Mouse (Mus musculus) midbrain, embryonic 13.5 days (tissue): Measurements from ENCODE around the gene Gm10563. TPM values are rescaled to one million over a fixed set of nuclear protein-coding genes. Genes with fewer than 3 reads are reported as not detected.
"Not testable (repeated sequence)": the region's sequence is repeated elsewhere in the genome, so short reads cannot be mapped to it uniquely, and the experiment has no call there.

ENCODE experiments used
- ATAC-seq: fragments of 200-750 bp; cut with Nextera tagmentation; 2 replicates; pipeline ENCODE4 v1.8.0; 2017; ENCODE audit warnings: mild to moderate bottlenecking, moderate TSS enrichment, moderate library complexity
- H3K27ac ChIP-seq: fragments of 300-500 bp; sonication (generic); 2 replicates; pipeline ENCODE4 v1.5.1; 2015; ENCODE audit warnings: inconsistent platforms, mild to moderate bottlenecking, moderate library complexity
- H3K27me3 ChIP-seq: fragments of 300-500 bp; sonication (generic); 2 replicates; pipeline ENCODE4 v1.6.1; 2015; ENCODE audit warnings: mild to moderate bottlenecking, inconsistent platforms
- H3K36me3 ChIP-seq: fragments of 300-500 bp; sonication (generic); 2 replicates; pipeline ENCODE4 v1.6.1; 2015; ENCODE audit warnings: mild to moderate bottlenecking, inconsistent platforms
- H3K4me1 ChIP-seq: fragments of 300-500 bp; sonication (generic); replicated peaks from 2 replicates; pipeline ENCODE4 v1.6.1; 2015; ENCODE audit warnings: inconsistent platforms
- H3K4me2 ChIP-seq: fragments of 300-500 bp; sonication (generic); replicated peaks from 2 replicates; pipeline ENCODE4 v1.6.1; 2015; ENCODE audit warnings: moderate library complexity, mild to moderate bottlenecking, inconsistent platforms
- H3K4me3 ChIP-seq: fragments of 300-500 bp; sonication (generic); replicated peaks from 2 replicates; pipeline ENCODE4 v1.5.1; 2015; ENCODE audit warnings: mild to moderate bottlenecking, inconsistent platforms
- H3K9ac ChIP-seq: fragments of 300-500 bp; sonication (generic); replicated peaks from 2 replicates; pipeline ENCODE4 v1.6.1; 2015; ENCODE audit warnings: mild to moderate bottlenecking, inconsistent platforms
- H3K9me3 ChIP-seq: fragments of 300-500 bp; sonication (generic); 2 replicates; pipeline ENCODE4 v1.6.1; 2016; ENCODE audit warnings: mild to moderate bottlenecking, inconsistent platforms
- WGBS: fragments of 180-500 bp; shearing (Covaris S2); methylation state at CpG from one replicate; pipeline ENCODE4 v1.1.7; 2015; 5-methylcytosine and 5-hydroxymethylcytosine counted together
- polyA plus RNA-seq: library from polyadenylated mRNA; unstranded; fragments of >200 nt; fragmentation: Nextera tagmentation; extraction: Ambion mirVana; gene quantifications from 2 replicates; pipeline ENCODE4 v1.2.1, GENCODE M21; 2015

Gene Gm10563
- polyA plus RNA-seq, 1 experiment from 2014 or later, result not detected

DNA sequence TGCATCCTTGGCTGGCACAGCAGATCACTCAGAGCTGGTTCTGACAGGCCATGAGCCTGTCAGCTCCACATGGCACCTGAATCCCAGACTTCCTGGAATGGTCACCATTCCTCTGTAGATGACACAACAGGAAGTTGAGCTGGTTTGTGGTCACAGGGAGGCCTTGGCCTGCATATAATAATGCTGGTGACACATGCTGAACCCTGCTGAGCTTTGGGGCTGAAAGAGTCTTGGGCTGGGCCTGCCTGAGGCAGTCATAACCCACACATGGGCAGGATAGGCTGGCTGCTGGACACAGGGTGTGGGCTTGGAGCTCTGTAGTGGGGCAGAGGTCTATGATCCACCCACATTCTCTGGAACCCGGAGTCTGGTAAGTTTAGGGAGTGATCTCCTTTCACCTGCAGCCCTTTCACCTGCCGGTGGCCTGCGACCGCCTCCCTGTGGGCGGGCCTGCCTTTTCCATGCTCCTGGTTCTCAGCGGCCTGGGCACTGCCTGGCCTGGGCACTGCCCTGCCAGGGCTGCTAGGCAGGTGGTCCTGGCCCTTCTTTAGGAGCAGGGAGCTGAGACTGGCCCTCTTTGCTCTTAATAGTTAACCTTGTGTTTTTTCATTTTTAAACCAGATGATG lies 62.8 kb downstream of the Gm10563 start:
- ATAC-seq, result no peak
- Histone ChIP-seq H3K27me3 (no peaks in the 10 kb centered on the region), H3K4me1 (no peaks in the 10 kb centered on the region), H3K27ac (no peak overlapping the region), H3K4me2 (no peak overlapping the region), H3K4me3 (no peak overlapping the region), H3K9ac (no peak overlapping the region), H3K9me3 (no peaks in the 10 kb centered on the region), H3K36me3 (peaks cover 83% of the 10 kb centered on the region)
- WGBS, result 94% methylated on average over 6 of the region's 6 CpGs

DNA sequence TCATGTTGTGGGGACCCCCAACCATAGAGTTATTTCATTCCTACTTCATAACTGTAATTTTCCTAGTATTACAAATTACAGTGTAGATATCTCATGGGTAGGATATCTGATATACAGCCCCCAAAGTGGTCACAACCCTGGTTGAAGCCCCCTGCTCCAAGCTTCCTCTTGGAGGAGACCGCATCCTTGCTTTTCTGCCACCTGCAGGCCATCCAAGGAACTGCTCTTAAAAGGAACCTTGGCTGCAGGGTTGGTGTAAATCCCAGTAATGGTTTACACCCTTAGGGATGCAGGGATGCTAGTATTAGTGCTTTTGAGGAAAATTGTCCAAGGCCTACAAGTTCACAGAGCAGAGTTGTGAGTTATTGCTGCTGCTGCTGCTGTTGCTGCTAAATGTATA lies 64.8 kb downstream of the Gm10563 start:
- Histone ChIP-seq H3K27ac (no peak overlapping the region), H3K9me3 (no peaks in the 10 kb centered on the region), H3K4me3 (no peak overlapping the region), H3K27me3 (no peaks in the 10 kb centered on the region), H3K9ac (no peak overlapping the region), H3K4me1 (no peaks in the 10 kb centered on the region), H3K4me2 (no peak overlapping the region), H3K36me3 (peaks cover 78% of the 10 kb centered on the region)
- 16% methylated on average over 1 of the region's 1 CpGs for WGBS
- ATAC-seq, result no peak

DNA sequence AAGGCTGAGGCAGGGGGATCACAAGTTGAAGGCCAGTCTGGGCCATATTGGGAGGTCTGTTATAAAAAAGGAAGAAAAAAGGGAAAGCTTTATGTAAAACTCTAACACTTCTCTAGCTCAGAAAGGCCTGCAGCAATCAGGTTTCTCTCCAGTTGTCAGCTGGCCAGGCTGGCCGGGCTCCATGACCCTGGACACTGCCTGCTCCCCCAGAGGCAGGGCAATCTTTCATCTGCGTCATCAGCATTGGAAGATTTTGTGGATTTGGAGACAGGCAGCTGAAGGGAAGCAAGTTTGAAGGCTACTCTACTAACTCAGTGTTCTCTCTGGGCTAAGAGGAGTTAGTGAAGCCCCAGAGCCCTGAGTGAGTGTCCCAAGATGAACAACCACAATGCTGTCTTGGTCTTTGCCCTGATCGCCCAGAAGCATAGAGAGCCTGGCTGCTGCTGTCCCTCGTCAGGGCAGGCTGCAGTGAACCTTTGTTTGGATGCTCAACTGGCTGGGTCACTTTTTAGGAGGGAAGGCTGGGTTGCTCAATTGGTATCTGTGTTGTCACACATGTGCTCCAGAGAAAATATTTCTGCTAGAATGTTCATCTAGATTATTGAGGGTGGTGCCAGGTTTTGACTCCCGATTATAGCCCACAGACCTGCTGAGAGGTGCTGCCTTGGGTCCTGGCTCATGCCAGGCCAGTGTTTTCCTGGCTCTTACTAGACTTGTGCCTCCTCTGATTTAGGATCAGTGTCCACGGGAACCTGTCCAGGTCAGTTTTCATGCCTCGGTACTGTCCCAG lies 66.7 kb downstream of the Gm10563 start:
- no peak overlapping the region for H3K27ac ChIP-seq
- H3K27me3 ChIP-seq, result no peaks in the 10 kb centered on the region
- ATAC-seq, result no peak
- no peak overlapping the region for H3K4me3 ChIP-seq
- 89% methylated on average over 7 of the region's 7 CpGs for WGBS
- peaks cover 61% of the 10 kb centered on the region for H3K36me3 ChIP-seq
- no peaks in the 10 kb centered on the region for H3K4me1 ChIP-seq
- no peak overlapping the region for H3K4me2 ChIP-seq
- H3K9me3 ChIP-seq, result no peaks in the 10 kb centered on the region
- no peak overlapping the region for H3K9ac ChIP-seq

DNA sequence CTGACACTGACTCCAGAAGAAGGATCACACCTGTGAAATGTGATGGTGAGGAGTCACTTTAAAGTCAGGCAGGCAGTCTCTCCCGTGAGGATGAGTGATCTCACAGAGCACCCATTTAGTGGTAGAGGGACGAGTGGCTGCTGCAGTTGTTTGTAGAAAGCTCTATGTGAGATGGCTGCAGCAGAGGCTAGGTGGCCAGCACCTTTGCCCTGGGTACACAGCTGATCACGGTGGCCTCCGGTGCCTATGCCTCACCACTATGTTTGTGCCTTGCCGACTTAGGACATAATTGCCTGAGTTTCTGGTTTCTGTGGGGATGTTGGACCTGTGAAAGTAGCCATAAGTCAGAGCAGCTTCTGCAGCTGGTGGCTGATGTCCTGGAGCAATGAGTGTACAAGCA lies 67.5 kb downstream of the Gm10563 start:
- no peaks in the 10 kb centered on the region for H3K9me3 ChIP-seq
- no peaks in the 10 kb centered on the region for H3K27me3 ChIP-seq
- H3K27ac ChIP-seq, result no peak overlapping the region
- ATAC-seq, result no peak
- H3K4me2 ChIP-seq, result no peak overlapping the region
- no peak overlapping the region for H3K9ac ChIP-seq
- H3K36me3 ChIP-seq, result peaks cover 55% of the 10 kb centered on the region
- no peaks in the 10 kb centered on the region for H3K4me1 ChIP-seq
- WGBS, result 89% methylated on average over 5 of the region's 5 CpGs
- no peak overlapping the region for H3K4me3 ChIP-seq

DNA sequence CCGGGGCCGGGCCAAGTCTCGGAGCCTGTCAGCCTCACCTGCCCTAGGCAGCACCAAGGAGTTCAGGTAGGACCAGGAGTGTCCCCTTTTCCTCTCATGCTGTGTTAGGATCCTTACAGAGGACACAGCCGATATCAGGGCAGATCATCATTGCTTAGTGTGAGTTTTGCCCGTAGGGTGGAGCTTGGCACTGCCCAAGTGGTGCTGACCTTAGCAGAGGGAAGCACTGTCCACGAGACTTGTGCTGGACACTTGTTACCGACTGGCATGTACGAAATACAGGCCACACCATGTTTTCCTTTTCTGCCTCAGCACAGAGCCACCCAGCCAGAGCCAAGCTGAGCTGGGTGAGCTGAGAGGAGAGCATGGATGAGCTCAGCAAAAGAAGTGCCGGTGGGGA lies 68.1 kb downstream of the Gm10563 start:
- H3K9ac ChIP-seq, result no peak overlapping the region
- H3K36me3 ChIP-seq, result peaks cover 49% of the 10 kb centered on the region
- no peak overlapping the region for H3K27ac ChIP-seq
- H3K4me1 ChIP-seq, result no peaks in the 10 kb centered on the region
- 96% methylated on average over 9 of the region's 9 CpGs for WGBS
- no peak for ATAC-seq
- no peak overlapping the region for H3K4me3 ChIP-seq
- H3K9me3 ChIP-seq, result no peaks in the 10 kb centered on the region
- no peak overlapping the region for H3K4me2 ChIP-seq
- H3K27me3 ChIP-seq, result no peaks in the 10 kb centered on the region

DNA sequence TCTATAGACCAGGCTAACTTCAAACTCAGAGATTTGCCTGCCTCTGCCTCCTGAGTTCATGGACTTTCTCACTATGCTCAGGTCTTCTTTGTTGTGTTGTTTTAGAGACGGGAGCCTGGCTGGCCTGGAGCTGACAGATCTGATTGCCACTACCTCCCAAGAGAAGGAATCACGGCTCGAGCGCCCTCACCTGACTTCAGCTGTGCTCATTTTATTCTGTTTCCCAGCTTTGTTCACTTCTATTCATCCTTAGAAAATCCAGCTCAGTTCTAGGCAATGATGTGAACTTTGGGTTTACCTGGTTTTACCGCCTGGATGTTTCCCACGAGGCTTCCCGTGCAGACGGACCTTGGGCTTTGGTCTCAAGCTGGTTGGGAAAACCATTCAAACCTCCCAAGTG lies 69.7 kb downstream of the Gm10563 start:
- Histone ChIP-seq H3K9me3 (no peaks in the 10 kb centered on the region), H3K36me3 (peaks cover 43% of the 10 kb centered on the region), H3K27me3 (no peaks in the 10 kb centered on the region), H3K4me2 (no peak overlapping the region), H3K9ac (no peak overlapping the region), H3K27ac (no peak overlapping the region), H3K4me1 (no peaks in the 10 kb centered on the region; the same call in 1 of the 2 replicates), H3K4me3 (no peak overlapping the region)
- whole genome bisulfite sequencing, result 88% methylated on average over 8 of the region's 8 CpGs
- no peak for ATAC-seq

DNA sequence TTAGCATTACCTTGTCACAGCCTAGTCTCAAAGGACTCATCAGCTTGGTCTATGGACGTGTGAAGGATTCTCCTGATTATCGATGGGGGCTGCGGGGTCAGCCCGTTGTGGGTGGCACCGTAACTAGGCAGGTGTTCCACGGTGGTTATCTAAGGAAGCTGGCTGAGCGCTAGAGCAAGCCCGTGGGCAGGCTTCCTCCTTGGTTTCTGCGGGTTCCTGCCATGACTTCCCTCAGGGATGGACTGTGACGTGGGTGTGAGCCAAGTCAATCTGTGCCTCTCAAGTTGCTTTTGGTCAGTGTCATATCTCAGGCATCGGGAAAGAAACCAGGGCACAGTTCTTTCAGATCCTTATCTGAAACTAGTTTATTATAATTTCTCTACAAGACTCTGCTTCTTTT lies 70.3 kb downstream of the Gm10563 start:
- H3K4me2 ChIP-seq, result no peak overlapping the region
- no peaks in the 10 kb centered on the region for H3K27me3 ChIP-seq
- peaks cover 40% of the 10 kb centered on the region for H3K36me3 ChIP-seq
- no peak overlapping the region for H3K4me3 ChIP-seq
- WGBS, result 90% methylated on average over 11 of the region's 11 CpGs
- no peak overlapping the region for H3K27ac ChIP-seq
- ATAC-seq, result no peak
- no peaks in the 10 kb centered on the region; the same call in 1 of the 2 replicates for H3K4me1 ChIP-seq
- H3K9me3 ChIP-seq, result no peaks in the 10 kb centered on the region
- H3K9ac ChIP-seq, result no peak overlapping the region

DNA sequence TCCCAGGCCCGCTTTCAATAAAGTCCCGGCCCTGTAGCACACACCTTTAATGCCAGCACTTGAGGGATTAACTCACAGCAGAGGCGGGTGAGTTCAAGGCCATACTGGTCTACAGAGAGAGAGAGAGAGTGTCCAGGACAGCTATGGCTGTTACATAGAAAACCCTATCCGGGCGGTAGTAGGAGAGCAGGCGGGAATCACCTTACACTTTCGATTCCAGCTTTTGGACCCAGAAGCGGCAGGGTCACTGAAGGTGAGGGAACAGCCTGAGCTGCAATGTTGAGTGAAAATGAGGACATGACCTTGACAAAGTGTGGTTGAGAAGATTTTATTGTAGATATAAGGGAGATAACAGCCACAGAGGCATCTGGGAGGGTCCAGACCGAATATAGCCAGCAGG lies 71.3 kb downstream of the Gm10563 start:
- 98% methylated on average over 9 of the region's 9 CpGs for WGBS
- no peak overlapping the region for H3K27ac ChIP-seq
- H3K36me3 ChIP-seq, result peaks cover 30% of the 10 kb centered on the region
- H3K4me3 ChIP-seq, result no peak overlapping the region
- no peaks in the 10 kb centered on the region for H3K9me3 ChIP-seq
- H3K27me3 ChIP-seq, result no peaks in the 10 kb centered on the region
- H3K4me2 ChIP-seq, result no peak overlapping the region
- no peaks in the 10 kb centered on the region; the same call in 1 of the 2 replicates for H3K4me1 ChIP-seq
- ATAC-seq, result no peak
- H3K9ac ChIP-seq, result no peak overlapping the region

DNA sequence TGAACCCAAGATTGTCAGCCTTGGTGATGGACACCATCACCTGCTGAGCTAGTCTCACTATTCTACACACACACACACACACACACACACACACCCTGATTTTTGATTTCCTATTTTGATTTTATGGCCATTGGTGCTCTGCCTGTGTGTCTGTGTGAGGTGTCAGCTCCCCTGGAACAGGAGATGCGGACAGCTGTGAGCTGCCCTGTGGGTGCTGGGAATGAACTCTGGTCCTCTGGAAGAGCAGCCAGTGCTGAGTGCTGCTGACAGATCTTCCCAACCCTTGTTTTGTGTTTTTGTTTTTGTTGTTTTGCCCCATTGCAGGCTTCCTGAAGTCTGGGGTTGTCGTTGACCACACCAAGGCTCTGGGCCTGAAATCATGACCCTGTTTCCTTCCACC lies 72.1 kb downstream of the Gm10563 start:
- no peak overlapping the region for H3K9ac ChIP-seq
- H3K4me1 ChIP-seq, result no peaks in the 10 kb centered on the region; the same call in 1 of the 2 replicates
- no peak for ATAC-seq
- no peak overlapping the region for H3K4me3 ChIP-seq
- peaks cover 23% of the 10 kb centered on the region for H3K36me3 ChIP-seq
- no peaks in the 10 kb centered on the region for H3K27me3 ChIP-seq
- no peaks in the 10 kb centered on the region for H3K9me3 ChIP-seq
- no peak overlapping the region for H3K27ac ChIP-seq
- WGBS, result 88% methylated on average over 2 of the region's 2 CpGs
- H3K4me2 ChIP-seq, result no peak overlapping the region

DNA sequence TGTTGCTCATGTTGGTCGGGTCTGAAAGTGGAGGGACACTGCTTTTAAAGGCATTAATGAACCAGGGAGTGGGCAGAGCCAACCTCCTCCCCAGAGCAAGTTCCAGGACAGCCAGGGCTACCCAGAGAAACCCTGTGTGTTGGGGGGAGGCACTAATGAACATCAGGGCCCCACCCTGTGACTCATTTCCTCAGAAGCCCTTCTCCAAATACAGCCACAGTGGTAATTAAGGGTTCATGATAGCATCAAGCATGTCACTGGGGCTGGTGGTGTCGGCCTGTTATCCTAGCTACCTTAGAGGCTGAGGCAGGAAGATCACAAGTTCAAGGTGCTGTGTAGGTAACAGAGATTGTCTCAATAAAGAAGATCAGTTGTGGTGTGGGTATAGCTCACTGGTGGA lies 73.8 kb downstream of the Gm10563 start:
- H3K36me3 ChIP-seq, result peaks cover 7% of the 10 kb centered on the region; the same call in 1 of the 2 replicates
- no peaks in the 10 kb centered on the region for H3K27me3 ChIP-seq
- no peak overlapping the region for H3K4me2 ChIP-seq
- H3K9ac ChIP-seq, result no peak overlapping the region
- whole genome bisulfite sequencing, result 88% methylated on average over 2 of the region's 2 CpGs
- no peaks in the 10 kb centered on the region for H3K9me3 ChIP-seq
- H3K4me1 ChIP-seq, result no peaks in the 10 kb centered on the region; the same call in 1 of the 2 replicates
- no peak overlapping the region for H3K4me3 ChIP-seq
- ATAC-seq, result no peak
- no peak overlapping the region for H3K27ac ChIP-seq

DNA sequence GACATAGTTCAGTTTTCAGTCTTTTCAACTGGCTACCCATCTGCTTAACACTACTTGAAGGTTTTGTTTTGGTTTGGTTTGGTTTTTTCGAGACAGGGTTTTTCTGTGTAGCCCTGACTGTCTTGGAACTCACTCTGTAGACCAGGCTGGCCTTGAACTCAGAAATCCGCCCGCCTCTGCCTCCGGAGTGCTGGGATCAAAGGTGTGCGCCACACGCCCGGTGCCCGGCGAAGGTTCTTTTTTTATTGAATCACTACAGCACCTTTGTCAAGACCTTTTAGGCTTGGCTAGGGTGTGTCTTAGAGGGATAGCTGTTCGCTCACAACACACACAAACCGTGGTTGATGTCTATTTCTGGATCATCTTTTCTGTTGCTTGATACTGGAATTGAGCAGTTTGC lies 74.9 kb downstream of the Gm10563 start:
- H3K4me1 ChIP-seq, H3K9ac ChIP-seq, H3K9me3 ChIP-seq, H3K4me3 ChIP-seq, H3K36me3 ChIP-seq, H3K27ac ChIP-seq, H3K27me3 ChIP-seq, H3K4me2 ChIP-seq, ATAC-seq: not testable (repeated sequence)
- 95% methylated on average over 11 of the region's 11 CpGs for WGBS

DNA sequence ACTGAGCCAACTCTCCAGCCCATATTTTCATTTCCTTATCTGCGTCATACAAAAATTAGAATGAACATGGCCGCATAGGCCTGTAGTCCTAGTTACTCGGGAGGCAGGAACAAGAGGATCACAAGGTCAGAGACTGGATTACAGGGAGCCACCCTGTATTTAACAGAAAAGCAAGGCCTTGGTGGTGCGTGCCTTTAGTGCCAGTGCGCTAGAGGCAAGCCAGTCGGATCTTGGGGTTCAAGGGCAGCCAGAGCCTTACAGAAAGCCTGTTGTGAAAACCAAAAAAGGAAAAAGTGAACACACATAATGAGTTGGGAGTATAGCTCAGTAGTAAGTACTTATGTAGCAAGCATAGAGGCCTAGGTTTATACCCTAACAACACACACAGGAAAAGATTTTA lies 75.4 kb downstream of the Gm10563 start:
- H3K4me1 ChIP-seq, result peaks cover 13% of the 10 kb centered on the region
- 94% methylated on average over 6 of the region's 6 CpGs for WGBS
- ATAC-seq, result no peak
- no peaks in the 10 kb centered on the region; the same call in 1 of the 2 replicates for H3K36me3 ChIP-seq
- H3K27ac ChIP-seq, result no peak overlapping the region
- no peaks in the 10 kb centered on the region for H3K27me3 ChIP-seq
- H3K4me2 ChIP-seq, result no peak overlapping the region
- H3K9me3 ChIP-seq, result no peaks in the 10 kb centered on the region
- H3K9ac ChIP-seq, result no peak overlapping the region
- H3K4me3 ChIP-seq, result no peak overlapping the region
